ENCODE assay signal across 28 mouse cellular contexts in the genomic region with DNA sequence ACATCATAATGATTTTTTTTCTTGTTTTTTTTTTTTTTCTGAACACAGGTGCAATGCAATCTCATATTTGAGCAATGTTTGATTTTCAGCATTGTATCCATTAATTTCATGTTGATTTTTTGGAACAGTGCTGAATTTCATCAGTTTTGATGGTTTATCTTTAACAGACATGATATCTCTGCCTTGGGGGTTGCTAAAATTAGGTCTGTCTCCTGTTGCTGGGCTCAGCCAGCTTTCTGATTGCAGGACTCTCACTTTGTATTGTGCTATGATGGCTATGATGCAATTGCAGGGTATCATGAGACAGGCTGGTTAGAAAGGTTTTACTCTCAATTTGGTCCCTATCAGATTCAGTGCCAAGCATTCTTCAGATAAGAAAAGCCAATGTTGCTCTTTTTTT. TPM values are rescaled to one million over a fixed set of nuclear protein-coding genes. Genes with fewer than 3 reads are reported as not detected.
"Had no signal": no experiment of that assay in that cellular context is flagged by ENCODE, and none has a peak within 500 bp of the region (broad histone marks: within the 10 kb centered on the region; RNA-seq: fewer than 3 reads in every experiment).

No protein-coding gene starts in this region.

- H3K9ac ChIP-seq: embryonic facial prominence, embryonic 12.5 days; embryonic facial prominence, embryonic 13.5 days; embryonic facial prominence, embryonic 15.5 days; forebrain, embryonic 12.5 days; forebrain, embryonic 13.5 days; forebrain, embryonic 15.5 days; forebrain, postnatal 0 days had no signal

- H3K9me3 ChIP-seq: embryonic facial prominence, embryonic 10.5 days; embryonic facial prominence, embryonic 12.5 days; embryonic facial prominence, embryonic 13.5 days; embryonic facial prominence, embryonic 15.5 days; forebrain, embryonic 10.5 days; forebrain, embryonic 12.5 days; forebrain, embryonic 13.5 days; forebrain, embryonic 15.5 days had no signal

- DNase-seq: cerebellum, adult 8-10 months; cerebellum, adult 9-10 months; cerebellum, adult 9-11 months; cerebellum, postnatal 10 days; cerebellum, postnatal 14 days; cerebellum, postnatal 25 days; cerebellum, postnatal 36 days; embryo, embryonic 11 days; forebrain, postnatal 0 days; gastrocnemius, adult 2 months; gastrocnemius, postnatal 10 days; gastrocnemius, postnatal 14 days; gastrocnemius, postnatal 25 days; gastrocnemius, postnatal 36 days; heart, adult 11 months; heart, adult 18-20 months; heart, adult 2 months had no signal

- H3K4me1 ChIP-seq: embryonic facial prominence, embryonic 12.5 days; embryonic facial prominence, embryonic 13.5 days; embryonic facial prominence, embryonic 15.5 days; forebrain, embryonic 15.5 days had no signal

- H3K27ac ChIP-seq: embryonic facial prominence, embryonic 10.5 days; embryonic facial prominence, embryonic 12.5 days; embryonic facial prominence, embryonic 13.5 days; embryonic facial prominence, embryonic 15.5 days; forebrain, embryonic 10.5 days; forebrain, embryonic 12.5 days; forebrain, embryonic 13.5 days; forebrain, embryonic 15.5 days; gastrocnemius, adult 2 months; heart, adult 2 months had no signal

- H3K27me3 ChIP-seq: embryonic facial prominence, embryonic 12.5 days; embryonic facial prominence, embryonic 13.5 days; embryonic facial prominence, embryonic 15.5 days; forebrain, embryonic 12.5 days; forebrain, embryonic 13.5 days; forebrain, embryonic 15.5 days had no signal

- ATAC-seq: forebrain, embryonic 13.5 days; forebrain, embryonic 14.5 days; forebrain, embryonic 15.5 days; forebrain, embryonic 16.5 days; forebrain, postnatal 0 days had no signal

- H3K36me3 ChIP-seq: embryonic facial prominence, embryonic 10.5 days; embryonic facial prominence, embryonic 12.5 days; embryonic facial prominence, embryonic 13.5 days; embryonic facial prominence, embryonic 15.5 days; forebrain, embryonic 10.5 days; forebrain, embryonic 12.5 days; forebrain, embryonic 15.5 days had no signal

- H3K4me3 ChIP-seq: embryonic facial prominence, embryonic 10.5 days; embryonic facial prominence, embryonic 12.5 days; embryonic facial prominence, embryonic 13.5 days; embryonic facial prominence, embryonic 15.5 days; erythroblast, embryonic 14.5 days; forebrain, embryonic 10.5 days; forebrain, embryonic 12.5 days; forebrain, embryonic 13.5 days; forebrain, embryonic 15.5 days; gastrocnemius, adult 2 months; heart, adult 2 months had no signal

- H3K4me2 ChIP-seq: embryonic facial prominence, embryonic 12.5 days; embryonic facial prominence, embryonic 13.5 days; embryonic facial prominence, embryonic 15.5 days; forebrain, embryonic 12.5 days; forebrain, embryonic 13.5 days; forebrain, embryonic 15.5 days had no signal

RNA-seq across cellular contexts. Expression of a gene that starts 11.3 kb away (rescaled TPM):
- polyA plus RNA-seq: erythroblast, embryonic 14.5 days had no signal
